Mouse (Mus musculus): ENCODE results near the gene Atg5. TPM values are rescaled to one million over a fixed set of nuclear protein-coding genes. Genes with fewer than 3 reads are reported as not detected.

Gene Atg5
- total RNA-seq, 2 experiments from 2014 or later, result 9.2 to 10.6 TPM

- intact Hi-C loops (cut with DNase I; ENCODE audit: low total_unique reads), result no loop called here
- no peak for DNase-seq
These were observed 109.7 kb downstream of the Atg5 start for GRCm38 (mm10) chr10:44377821-44378220.

GRCm38 (mm10) chr10:44378403-44378802 is 110.2 kb downstream of the Atg5 start:
- no peak for DNase-seq
- intact Hi-C loops (cut with DNase I; ENCODE audit: low total_unique reads), result no loop called here

- intact Hi-C loops (cut with DNase I; ENCODE audit: low total_unique reads), result no loop called here
- DNase-seq, result peak; percentile 49
These were observed 112.5 kb downstream of the Atg5 start for GRCm38 (mm10) chr10:44380476-44381208.

- peak; percentile 25 for DNase-seq
- intact Hi-C loops (cut with DNase I; ENCODE audit: low total_unique reads), result no loop called here
These were observed 113.2 kb downstream of the Atg5 start for GRCm38 (mm10) chr10:44381397-44381796.

- DNase-seq, result no peak
- intact Hi-C loops (cut with DNase I; ENCODE audit: low total_unique reads), result no loop called here
These were observed 113.8 kb downstream of the Atg5 start for GRCm38 (mm10) chr10:44381948-44382347.

- intact Hi-C loops (cut with DNase I; ENCODE audit: low total_unique reads), result no loop called here
- DNase-seq, result no peak
These were observed 115.1 kb downstream of the Atg5 start for GRCm38 (mm10) chr10:44383213-44383612.

GRCm38 (mm10) chr10:44385227-44385626 is 117.1 kb downstream of the Atg5 start:
- DNase-seq, result no peak
- intact Hi-C loops (cut with DNase I; ENCODE audit: low total_unique reads), result no loop called here

GRCm38 (mm10) chr10:44388706-44389233 is 120.6 kb downstream of the Atg5 start:
- intact Hi-C loops (cut with DNase I; ENCODE audit: low total_unique reads), result no loop called here
- no peak for DNase-seq

GRCm38 (mm10) chr10:44390286-44390685 is 122.1 kb downstream of the Atg5 start:
- no peak for DNase-seq
- intact Hi-C loops (cut with DNase I; ENCODE audit: low total_unique reads), result no loop called here

- no peak for DNase-seq
- intact Hi-C loops (cut with DNase I; ENCODE audit: low total_unique reads), result no loop called here
These were observed 123.5 kb downstream of the Atg5 start for GRCm38 (mm10) chr10:44391509-44392290.

GRCm38 (mm10) chr10:44392855-44393254 is 124.7 kb downstream of the Atg5 start:
- intact Hi-C loops (cut with DNase I; ENCODE audit: low total_unique reads), result no loop called here
- no peak for DNase-seq

- intact Hi-C loops (cut with DNase I; ENCODE audit: low total_unique reads), result no loop called here
- DNase-seq, result no peak
These were observed 132.0 kb downstream of the Atg5 start for GRCm38 (mm10) chr10:44400119-44400518.

- intact Hi-C loops (cut with DNase I; ENCODE audit: low total_unique reads), result no loop called here
- DNase-seq, result no peak
These were observed 132.4 kb downstream of the Atg5 start for GRCm38 (mm10) chr10:44400602-44401001.

GRCm38 (mm10) chr10:44401600-44401999 is 133.4 kb downstream of the Atg5 start:
- DNase-seq, result no peak
- intact Hi-C loops (cut with DNase I; ENCODE audit: low total_unique reads), result no loop called here

GRCm38 (mm10) chr10:44403415-44403814 is 135.3 kb downstream of the Atg5 start:
- no peak for DNase-seq
- intact Hi-C loops (cut with DNase I; ENCODE audit: low total_unique reads), result no loop called here

- intact Hi-C loops (cut with DNase I; ENCODE audit: low total_unique reads), result no loop called here
- no peak for DNase-seq
These were observed 140.9 kb downstream of the Atg5 start for GRCm38 (mm10) chr10:44409054-44409453.

- DNase-seq, result no peak
- intact Hi-C loops (cut with DNase I; ENCODE audit: low total_unique reads), result no loop called here
These were observed 141.8 kb downstream of the Atg5 start for GRCm38 (mm10) chr10:44409958-44410357.

Measured in gastrocnemius, postnatal 14 days (tissue).